Mouse (Mus musculus): Measurements from ENCODE around the gene H2-Eb2. TPM values are rescaled to one million over a fixed set of nuclear protein-coding genes. Genes with fewer than 3 reads are reported as not detected.
"Not testable (repeated sequence)": the region's sequence is repeated elsewhere in the genome, so short reads cannot be mapped to it uniquely, and the experiment has no call there.

The H2-Eb2 gene
- polyA plus RNA-seq, 1 experiment from 2014 or later, result not detected

- Histone ChIP-seq H3K36me3 (no peaks in the 10 kb centered on the region), H3K27me3 (no peaks in the 10 kb centered on the region; the same call in 1 of the 2 replicates), H3K4me2 (replicated peaks) (no peak overlapping the region)
These were observed 19.1 kb upstream of the H2-Eb2 start for GRCm38 (mm10) chr17:34306407-34306806.

GRCm38 (mm10) chr17:34307216-34307615 is 18.2 kb upstream of the H2-Eb2 start:
- H3K4me2 ChIP-seq (replicated peaks), result no peak overlapping the region
- no peak for ATAC-seq (ENCODE audit: insufficient number of reproducible peaks, low FRiP score, low TSS enrichment, low read depth)
- H3K9ac ChIP-seq, result no peak overlapping the region
- no peaks in the 10 kb centered on the region; the same call in 1 of the 2 replicates for H3K27me3 ChIP-seq
- H3K4me3 ChIP-seq (replicated peaks), result no peak overlapping the region
- 0 out of 2 replicates have a peak, but pooled peaks cover 8% of the 10 kb centered on the region for H3K4me1 ChIP-seq
- H3K27ac ChIP-seq (replicated peaks), result no peak overlapping the region
- no peaks in the 10 kb centered on the region for H3K36me3 ChIP-seq
- H3K9me3 ChIP-seq (replicated peaks), result no peaks in the 10 kb centered on the region

More at GRCm38 (mm10) chr17:34306407-34306806, 19.1 kb upstream of the H2-Eb2 start:
- no peak overlapping the region for H3K4me3 ChIP-seq (replicated peaks)
- ATAC-seq (ENCODE audit: insufficient number of reproducible peaks, low FRiP score, low TSS enrichment, low read depth), result no peak
- WGBS, result 76% methylated on average over 2 of the region's 2 CpGs
- 0 out of 2 replicates have a peak, but pooled peaks cover 8% of the 10 kb centered on the region for H3K4me1 ChIP-seq
- no peak overlapping the region for H3K9ac ChIP-seq
- no peak overlapping the region for H3K27ac ChIP-seq (replicated peaks)
- no peaks in the 10 kb centered on the region for H3K9me3 ChIP-seq (replicated peaks)

- no peak overlapping the region for H3K9ac ChIP-seq
- ATAC-seq (ENCODE audit: insufficient number of reproducible peaks, low FRiP score, low TSS enrichment, low read depth), result no peak
- no peak overlapping the region for H3K4me2 ChIP-seq (replicated peaks)
- no peaks in the 10 kb centered on the region for H3K36me3 ChIP-seq
- H3K27me3 ChIP-seq, result no peaks in the 10 kb centered on the region; the same call in 1 of the 2 replicates
- H3K4me3 ChIP-seq (replicated peaks), result no peak overlapping the region
- H3K4me1 ChIP-seq, result 0 out of 2 replicates have a peak, but pooled peaks cover 8% of the 10 kb centered on the region
- no peak overlapping the region for H3K27ac ChIP-seq (replicated peaks)
- WGBS, result 71% methylated on average over 4 of the region's 4 CpGs
- H3K9me3 ChIP-seq (replicated peaks), result no peaks in the 10 kb centered on the region
These were observed 17.3 kb upstream of the H2-Eb2 start for GRCm38 (mm10) chr17:34308161-34308560.

- no peak for ATAC-seq (ENCODE audit: insufficient number of reproducible peaks, low FRiP score, low TSS enrichment, low read depth)
- Histone ChIP-seq H3K9ac (peak overlapping the region; percentile 57; the same call in 1 of the 2 replicates), H3K9me3 (replicated peaks) (no peaks in the 10 kb centered on the region), H3K27ac (replicated peaks) (no peak overlapping the region), H3K4me2 (replicated peaks) (peak overlapping the region; percentile 74), H3K36me3 (no peaks in the 10 kb centered on the region), H3K4me3 (replicated peaks) (peak overlapping the region; percentile 64), H3K27me3 (no peaks in the 10 kb centered on the region; the same call in 1 of the 2 replicates), H3K4me1 (0 out of 2 replicates have a peak, but pooled peaks cover 8% of the 10 kb centered on the region)
- 35% methylated on average over 10 of the region's 10 CpGs for WGBS
These were observed 16.2 kb upstream of the H2-Eb2 start for GRCm38 (mm10) chr17:34309225-34309624.

GRCm38 (mm10) chr17:34309683-34310385 is 15.6 kb upstream of the H2-Eb2 start:
- H3K4me3 ChIP-seq (replicated peaks), result peak overlapping the region; percentile 64
- H3K9ac ChIP-seq, result peak overlapping the region; percentile 57; the same call in 1 of the 2 replicates
- H3K4me1 ChIP-seq, result 0 out of 2 replicates have a peak, but pooled peaks cover 8% of the 10 kb centered on the region
- H3K27ac ChIP-seq (replicated peaks), result 0 out of 2 replicates have a peak overlapping the region, but pooled peaks have one; percentile 44
- ATAC-seq (ENCODE audit: insufficient number of reproducible peaks, low FRiP score, low TSS enrichment, low read depth), result peak; percentile 80
- H3K4me2 ChIP-seq (replicated peaks), result peak overlapping the region; percentile 74
- H3K9me3 ChIP-seq (replicated peaks), result no peaks in the 10 kb centered on the region
- no peaks in the 10 kb centered on the region; the same call in 1 of the 2 replicates for H3K27me3 ChIP-seq
- 19% methylated on average over 38 of the region's 38 CpGs for WGBS
- no peaks in the 10 kb centered on the region for H3K36me3 ChIP-seq

GRCm38 (mm10) chr17:34310526-34310925 is 14.9 kb upstream of the H2-Eb2 start:
- not testable (repeated sequence) for H3K27me3 ChIP-seq; H3K27ac ChIP-seq (replicated peaks); H3K9me3 ChIP-seq (replicated peaks); H3K9ac ChIP-seq; H3K4me1 ChIP-seq; H3K4me3 ChIP-seq (replicated peaks); ATAC-seq (ENCODE audit: insufficient number of reproducible peaks, low FRiP score, low TSS enrichment, low read depth); H3K4me2 ChIP-seq (replicated peaks); H3K36me3 ChIP-seq
- WGBS, result 86% methylated on average over 3 of the region's 3 CpGs

- Histone ChIP-seq H3K4me3 (replicated peaks) (no peak overlapping the region), H3K27me3 (peaks cover 3% of the 10 kb centered on the region; the same call in 1 of the 2 replicates), H3K9ac (no peak overlapping the region), H3K4me2 (replicated peaks) (no peak overlapping the region), H3K9me3 (replicated peaks) (no peaks in the 10 kb centered on the region), H3K27ac (replicated peaks) (no peak overlapping the region), H3K4me1 (0 out of 2 replicates have a peak, but pooled peaks cover 8% of the 10 kb centered on the region), H3K36me3 (no peaks in the 10 kb centered on the region)
- ATAC-seq (ENCODE audit: insufficient number of reproducible peaks, low FRiP score, low TSS enrichment, low read depth), result no peak
- 88% methylated on average over 1 of the region's 1 CpGs for WGBS
These were observed 13.3 kb upstream of the H2-Eb2 start for GRCm38 (mm10) chr17:34312185-34312584.

- Histone ChIP-seq H3K9me3 (replicated peaks) (no peaks in the 10 kb centered on the region), H3K36me3 (no peaks in the 10 kb centered on the region), H3K4me1 (0 out of 2 replicates have a peak, but pooled peaks cover 8% of the 10 kb centered on the region), H3K9ac (no peak overlapping the region), H3K4me2 (replicated peaks) (no peak overlapping the region), H3K27ac (replicated peaks) (no peak overlapping the region), H3K27me3 (peaks cover 3% of the 10 kb centered on the region; the same call in 1 of the 2 replicates), H3K4me3 (replicated peaks) (no peak overlapping the region)
- ATAC-seq (ENCODE audit: insufficient number of reproducible peaks, low FRiP score, low TSS enrichment, low read depth), result no peak
- WGBS, result 33% methylated on average over 3 of the region's 3 CpGs
These were observed 12.1 kb upstream of the H2-Eb2 start for GRCm38 (mm10) chr17:34313393-34313792.

GRCm38 (mm10) chr17:34314286-34314685 is 11.2 kb upstream of the H2-Eb2 start:
- Histone ChIP-seq H3K27me3 (peaks cover 3% of the 10 kb centered on the region; the same call in 1 of the 2 replicates), H3K36me3 (no peaks in the 10 kb centered on the region), H3K27ac (replicated peaks) (no peak overlapping the region), H3K4me3 (replicated peaks) (no peak overlapping the region), H3K9ac (no peak overlapping the region), H3K4me2 (replicated peaks) (no peak overlapping the region), H3K4me1 (0 out of 2 replicates have a peak, but pooled peaks cover 6% of the 10 kb centered on the region), H3K9me3 (replicated peaks) (no peaks in the 10 kb centered on the region)
- WGBS, result 67% methylated on average over 9 of the region's 9 CpGs
- no peak for ATAC-seq (ENCODE audit: insufficient number of reproducible peaks, low FRiP score, low TSS enrichment, low read depth)

GRCm38 (mm10) chr17:34315512-34315911 is 10.0 kb upstream of the H2-Eb2 start:
- Histone ChIP-seq H3K27ac (replicated peaks) (no peak overlapping the region), H3K4me1 (no peaks in the 10 kb centered on the region), H3K9me3 (replicated peaks) (no peaks in the 10 kb centered on the region), H3K27me3 (0 out of 2 replicates have a peak, but pooled peaks cover 3% of the 10 kb centered on the region), H3K36me3 (no peaks in the 10 kb centered on the region), H3K4me2 (replicated peaks) (no peak overlapping the region), H3K9ac (no peak overlapping the region), H3K4me3 (replicated peaks) (no peak overlapping the region)
- 73% methylated on average over 1 of the region's 1 CpGs for WGBS
- ATAC-seq (ENCODE audit: insufficient number of reproducible peaks, low FRiP score, low TSS enrichment, low read depth), result no peak

GRCm38 (mm10) chr17:34316697-34317096 is 8.8 kb upstream of the H2-Eb2 start:
- 73% methylated on average over 2 of the region's 2 CpGs for WGBS
- Histone ChIP-seq H3K36me3 (no peaks in the 10 kb centered on the region), H3K9ac (no peak overlapping the region), H3K9me3 (replicated peaks) (no peaks in the 10 kb centered on the region), H3K4me1 (no peaks in the 10 kb centered on the region), H3K27me3 (0 out of 2 replicates have a peak, but pooled peaks cover 3% of the 10 kb centered on the region), H3K4me2 (replicated peaks) (no peak overlapping the region), H3K4me3 (replicated peaks) (no peak overlapping the region), H3K27ac (replicated peaks) (no peak overlapping the region)
- no peak for ATAC-seq (ENCODE audit: insufficient number of reproducible peaks, low FRiP score, low TSS enrichment, low read depth)
